8 mouse cellular contexts compared by ENCODE assay signal in genomic region chr6:87002521-87003055, GRCm38 (mm10). TPM values are rescaled to one million over a fixed set of nuclear protein-coding genes. Genes with fewer than 3 reads are reported as not detected.
DNase-seq lines count a peak whose midpoint lies in the region; ATAC-seq and TF ChIP-seq lines count a peak whose summit lies in the region.

No protein-coding gene starts in this region.

- no peaks in the 10 kb centered on the region for H3K27me3 ChIP-seq in ES-Bruce4 (ENCODE audit: control insufficient read depth, insufficient read depth, low read length, poor library complexity, severe bottlenecking)
- H3K27me3 ChIP-seq in heart, embryonic 16.5 days (ENCODE audit: control insufficient read depth, insufficient read depth, low read length): no peaks in the 10 kb centered on the region

- TF ChIP-seq EP300 in ES-Bruce4 (IDR thresholded peaks at IDR 0.05; ENCODE audit: insufficient read depth, low read depth, low read length): no peak

- no peak overlapping the region for H3K9ac ChIP-seq in ES-Bruce4 (ENCODE audit: low read depth, poor library complexity, severe bottlenecking)
- peak overlapping the region; percentile 10; the same call in 1 of the 2 replicates for H3K9ac ChIP-seq in heart, embryonic 16.5 days (ENCODE audit: low read length)

- H3K27ac ChIP-seq in ES-Bruce4 (ENCODE audit: insufficient read depth, low read length): no peak overlapping the region
- H3K27ac ChIP-seq in heart, embryonic 16.5 days (ENCODE audit: low read length): peak overlapping the region; percentile 76

- H3K4me1 ChIP-seq in ES-Bruce4 (ENCODE audit: control insufficient read depth, insufficient read depth, low read length): no peaks in the 10 kb centered on the region
- peaks cover 4% of the 10 kb centered on the region for H3K4me1 ChIP-seq in heart, embryonic 16.5 days (ENCODE audit: control insufficient read depth, insufficient read depth, low read length)
- H3K4me1 ChIP-seq in lung, adult 2 months (ENCODE audit: control insufficient read depth, insufficient read depth, low read length): 0 out of 2 replicates have a peak, but pooled peaks cover 2% of the 10 kb centered on the region

- H3K36me3 ChIP-seq in ES-Bruce4 (ENCODE audit: control insufficient read depth, insufficient read depth, low read length, poor library complexity, severe bottlenecking): no peaks in the 10 kb centered on the region
- H3K36me3 ChIP-seq in heart, embryonic 16.5 days (ENCODE audit: control insufficient read depth, insufficient read depth): peaks cover 3% of the 10 kb centered on the region; the same call in 1 of the 2 replicates

- 34% methylated on average over 8 of the region's 8 CpGs for WGBS in heart, embryonic 16.5 days
- WGBS in lung, adult 2 months: 31% methylated on average over 8 of the region's 8 CpGs

- peak; percentile 65 for DNase-seq in c-Kit-negative CD71-positive TER-119-positive erythroid progenitor cells, embryonic 14.5 days (ENCODE audit: low read depth, low spot score)
- peak; percentile 94 for DNase-seq in fibroblast of lung, adult 2 months (ENCODE audit: low read depth)
- DNase-seq in kidney, postnatal 4 days: peak; percentile 91 to 94
- peak; percentile 82 for DNase-seq in lung, adult 2 months
- DNase-seq in ovary, postnatal 10 days (ENCODE audit: low spot score): peak; percentile 66
- peak; percentile 78 for DNase-seq in thymus, postnatal 0 days (ENCODE audit: low spot score)

- ATAC-seq in heart, embryonic 16.5 days (replicated peaks; ENCODE audit: extremely low read depth, insufficient read depth, low FRiP score): peak; percentile 69

- TF ChIP-seq CTCF in ES-Bruce4 (IDR thresholded peaks at IDR 0.05; ENCODE audit: low read depth, low read length): peak; percentile 63
- TF ChIP-seq CTCF in lung, adult 2 months (IDR thresholded peaks at IDR 0.05; ENCODE audit: insufficient read depth, low read length): peak; percentile 65

- H3K4me2 ChIP-seq in heart, embryonic 16.5 days (ENCODE audit: low read depth, low read length): peak overlapping the region; percentile 30; the same call in 1 of the 2 replicates

- no peak for TF ChIP-seq POLR2A in ES-Bruce4 (IDR thresholded peaks at IDR 0.05; ENCODE audit: insufficient read depth, low read length)
- no peak for TF ChIP-seq POLR2A in lung, adult 2 months (IDR thresholded peaks at IDR 0.05; ENCODE audit: borderline replicate concordance, extremely low read depth, low read depth, low read length)

- no peak overlapping the region for H3K4me3 ChIP-seq in ES-Bruce4 (ENCODE audit: low read depth, low read length)
- no peak overlapping the region for H3K4me3 ChIP-seq in heart, embryonic 16.5 days (ENCODE audit: low read length)
- H3K4me3 ChIP-seq in lung, adult 2 months (replicated peaks; ENCODE audit: extremely low read depth, low read depth, low read length): peak overlapping the region; percentile 48

- no peaks in the 10 kb centered on the region for H3K9me3 ChIP-seq in ES-Bruce4 (replicated peaks; ENCODE audit: control insufficient read depth, insufficient read depth, low read length, poor library complexity, severe bottlenecking)
- H3K9me3 ChIP-seq in heart, embryonic 16.5 days (replicated peaks; ENCODE audit: control insufficient read depth, low read length): no peaks in the 10 kb centered on the region

RNA-seq across cellular contexts. Expression of gene Nfu1, which starts 6.4 kb away (rescaled TPM):
- 77.5 and 78.1 TPM in 2 replicates for polyA plus RNA-seq in ES-Bruce4 (2011; ENCODE audit: insufficient read depth, insufficient read length, low read depth, missing spikeins)
- 97.3 and 98.5 TPM in 2 replicates for polyA plus RNA-seq in heart, embryonic 16.5 days (2015; fragmentation: Nextera tagmentation; extraction: Ambion mirVana)
- 72.5 and 88.5 TPM in 2 replicates for polyA plus RNA-seq in lung, adult 2 months (2012; rRNA removed)
- polyA plus RNA-seq in thymus, postnatal 0 days (2015; fragmentation: Nextera tagmentation; extraction: Ambion mirVana): 86.1 and 93.7 TPM in 2 replicates

RNA-seq across cellular contexts. Expression of gene Gfpt1, which starts 40.1 kb away (rescaled TPM):
- polyA plus RNA-seq in ES-Bruce4 (2011; ENCODE audit: insufficient read depth, insufficient read length, low read depth, missing spikeins): 48.1 and 54.6 TPM in 2 replicates
- polyA plus RNA-seq in heart, embryonic 16.5 days (2015; fragmentation: Nextera tagmentation; extraction: Ambion mirVana): 8.3 and 10.2 TPM in 2 replicates
- polyA plus RNA-seq in lung, adult 2 months (2012; rRNA removed): 13.3 and 17.3 TPM in 2 replicates
- 10.8 and 11.3 TPM in 2 replicates for polyA plus RNA-seq in thymus, postnatal 0 days (2015; fragmentation: Nextera tagmentation; extraction: Ambion mirVana)
